Mouse (Mus musculus) CD4-positive, CD25-positive, alpha-beta regulatory T cell, adult 4 months (primary cell): ENCODE measurements around the gene Mt1. TPM values are rescaled to one million over a fixed set of nuclear protein-coding genes. Genes with fewer than 3 reads are reported as not detected.

Experiments used
- ATAC-seq: one replicate; pipeline ENCODE4 v1.8.0; 2017
- polyA plus RNA-seq, 2 experiments: library from polyadenylated mRNA; unstranded; fragments of 100-300 nt; shearing (Covaris generic); gene quantifications; one replicate each; pipeline ENCODE4 v1.2.1; 2017

The Mt1 gene
- polyA plus RNA-seq, 2 experiments from 2014 or later: 3.5 to 4.2 TPM

DNA sequence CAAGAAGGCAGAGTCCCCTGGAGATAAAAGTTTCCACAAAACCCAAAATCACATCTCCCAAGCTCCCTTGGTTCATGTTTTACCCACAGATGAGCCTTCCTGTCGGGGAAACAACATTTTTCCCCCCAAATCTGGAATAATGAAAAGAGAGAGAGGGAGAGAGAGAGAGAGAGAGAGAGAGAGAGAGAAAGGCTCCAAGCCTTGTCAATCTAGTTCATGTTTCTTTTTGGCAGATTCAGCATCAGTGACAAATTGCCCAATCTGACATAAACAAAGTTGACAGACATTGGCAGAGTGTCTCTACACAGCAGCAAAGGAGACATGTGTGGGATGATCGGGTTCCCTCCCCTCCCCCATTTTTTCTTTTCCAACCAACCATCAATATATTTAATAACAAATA, 28.6 kb downstream of the Mt1 start:
- ATAC-seq: no peak

DNA sequence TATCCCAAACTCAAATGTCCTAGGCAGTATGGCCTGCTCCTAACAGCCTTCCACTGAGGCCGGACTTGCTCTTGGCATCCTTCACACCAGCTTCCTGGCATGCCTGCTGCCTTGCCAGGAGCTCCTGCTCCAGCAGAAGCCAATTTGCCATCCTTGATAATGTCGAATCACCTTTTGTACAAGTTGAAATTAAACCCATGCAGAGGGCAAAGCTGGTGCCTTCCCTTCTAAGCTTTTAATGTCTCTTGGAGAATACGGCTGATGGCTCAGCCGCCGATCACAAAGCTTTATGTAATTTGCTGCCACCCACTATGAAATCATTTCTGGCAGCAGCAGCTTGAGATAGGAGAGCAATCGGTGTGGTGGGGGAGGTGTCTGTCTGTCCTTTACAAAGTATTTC, 30.8 kb downstream of the Mt1 start:
- no peak for ATAC-seq

DNA sequence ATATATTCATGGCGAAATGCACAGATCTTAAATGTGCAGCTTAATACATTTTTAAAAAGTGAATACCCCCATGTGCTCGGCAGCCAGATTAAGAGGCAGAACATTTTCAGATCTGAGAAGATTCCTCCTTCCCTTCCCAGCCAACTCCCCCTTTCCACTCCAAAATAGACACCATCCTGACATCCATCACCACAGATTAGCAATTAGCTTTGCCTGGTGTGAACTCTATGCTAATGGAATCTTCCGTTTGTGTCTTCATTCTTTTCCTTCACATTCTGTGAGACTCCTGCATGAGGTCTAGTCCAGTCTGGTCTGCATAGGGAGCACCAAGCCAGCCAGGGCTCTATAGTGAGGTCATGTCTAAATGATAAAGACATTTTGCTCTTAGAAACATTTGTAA, 31.3 kb downstream of the Mt1 start:
- ATAC-seq: no peak

DNA sequence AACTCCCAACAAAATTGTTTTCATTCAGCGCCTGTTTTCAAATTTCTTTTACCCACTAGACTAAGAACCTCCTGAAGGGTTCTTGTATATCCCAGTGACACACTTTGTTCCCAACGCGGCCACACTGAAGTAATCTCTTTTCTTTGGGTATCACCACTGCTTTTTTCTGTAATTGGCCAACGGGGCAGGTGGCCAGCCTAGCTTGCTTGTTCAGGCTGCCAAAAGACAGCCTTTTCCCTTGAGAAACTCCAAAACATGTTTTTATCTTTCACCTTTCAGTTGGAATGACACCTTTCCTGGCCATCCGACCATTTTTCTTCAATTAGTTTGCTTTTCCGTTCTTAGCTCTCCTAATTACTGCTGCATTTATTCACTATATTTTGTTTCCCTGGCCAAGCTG, 34.9 kb downstream of the Mt1 start:
- ATAC-seq: no peak

DNA sequence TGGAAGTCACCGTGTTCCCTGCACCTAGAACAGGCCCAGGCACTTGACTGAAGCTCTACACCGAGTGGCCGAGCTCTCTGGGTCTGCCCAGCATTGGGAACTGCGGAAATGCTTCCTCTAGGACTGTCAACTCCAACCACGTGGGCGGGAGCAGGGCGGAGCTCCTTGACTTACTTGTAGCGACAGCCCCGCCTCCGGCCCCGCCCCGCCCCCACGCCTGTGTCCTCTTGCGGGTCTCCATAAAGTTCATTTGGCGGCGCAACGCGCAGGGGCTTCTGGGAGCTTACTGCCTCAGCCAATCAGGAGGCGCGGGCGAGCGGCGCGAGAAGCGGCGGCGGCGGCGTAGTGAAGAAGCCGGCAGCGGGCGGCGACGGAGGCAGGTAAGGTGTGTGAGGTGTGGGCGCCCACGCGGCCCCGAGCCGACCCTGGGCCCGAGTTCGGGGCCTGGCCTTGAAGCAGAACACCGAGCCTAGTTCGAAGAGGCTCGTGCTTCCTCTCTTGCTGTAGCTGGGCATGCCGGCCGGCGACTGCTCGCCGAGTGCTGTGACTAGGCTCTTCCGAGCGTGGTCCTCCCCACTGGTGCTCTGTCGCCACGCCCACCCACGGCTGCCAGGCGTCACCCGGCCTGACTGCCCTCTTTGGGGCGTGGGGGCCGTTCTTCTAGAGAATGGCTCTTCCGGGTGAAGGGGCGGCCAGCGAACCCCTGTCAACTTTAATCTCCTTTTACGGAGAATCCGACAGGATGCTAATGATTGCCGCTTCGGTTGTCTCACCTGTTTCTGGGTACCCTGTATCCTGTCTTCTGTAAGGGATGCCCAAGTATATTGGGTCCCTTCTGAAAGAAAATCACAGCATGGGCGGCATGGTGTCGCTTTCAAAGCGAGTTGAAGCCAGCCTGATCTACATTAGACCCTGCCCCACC, 35.6 kb downstream of the Mt1 start, which contains the start of gene Nup93:
TSS of gene Nup93 (plus strand) at position 313 of the 922 bp plus-strand sequence.
- peak; percentile 90 for ATAC-seq

DNA sequence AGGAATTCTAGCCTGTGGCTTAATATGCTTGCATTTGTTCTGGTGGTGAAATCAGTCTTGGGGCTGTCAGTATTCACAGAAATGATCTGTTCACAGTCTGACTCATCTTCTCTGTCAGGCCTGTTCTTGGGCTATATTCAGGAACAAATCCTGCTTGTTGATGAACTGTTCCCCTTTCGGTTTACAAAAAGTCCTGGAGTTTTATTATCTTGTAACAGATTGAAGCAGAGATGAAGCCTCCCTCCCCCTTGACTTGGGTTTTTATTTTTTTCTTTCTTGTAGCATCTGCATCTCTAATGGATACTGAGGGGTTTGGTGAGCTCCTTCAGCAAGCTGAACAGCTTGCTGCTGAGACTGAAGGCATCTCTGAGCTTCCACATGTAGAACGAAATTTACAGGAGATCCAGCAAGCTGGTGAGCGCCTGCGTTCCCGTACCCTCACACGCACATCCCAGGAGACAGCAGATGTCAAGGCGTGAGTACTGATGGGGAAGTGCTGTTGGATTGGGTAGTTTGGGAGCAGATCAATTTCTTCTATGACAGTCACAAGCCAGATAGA, 48.6 kb downstream of the Mt1 start:
- no peak for ATAC-seq

Other genes starting within 250 kb of the Mt1 start
- 10 to 100 TPM; 33.1 to 37.4 TPM for gene Amfr, start 166.2 kb upstream of the Mt1 start, polyA plus RNA-seq
- 10 to 100 TPM; 57.1 to 87.8 TPM for gene Nudt21, start 142.1 kb upstream of the Mt1 start, polyA plus RNA-seq
- 10 to 100 TPM; 17.3 to 18.3 TPM for gene Ogfod1, start 141.9 kb upstream of the Mt1 start, polyA plus RNA-seq
- gene Bbs2, start 80.2 kb upstream of the Mt1 start, polyA plus RNA-seq: 1 to 10 TPM; 7.2 to 7.5 TPM
- gene Mt4, start 41.9 kb upstream of the Mt1 start, polyA plus RNA-seq: not detected
- not detected for gene Mt3, start 26.5 kb upstream of the Mt1 start, polyA plus RNA-seq
- not detected for gene Mt2, start 6.4 kb upstream of the Mt1 start, polyA plus RNA-seq
- gene Nup93, start 35.5 kb downstream of the Mt1 start, polyA plus RNA-seq: 10 to 100 TPM; 26.4 to 51.6 TPM
- gene Slc12a3, start 150.1 kb downstream of the Mt1 start, polyA plus RNA-seq: under 1 TPM in 1 of 2 experiments, not detected in 1; 0.19 TPM
- 100 to 1,000 TPM; 177 to 183 TPM for gene Herpud1, start 207.4 kb downstream of the Mt1 start, polyA plus RNA-seq